Mouse (Mus musculus) brain, embryonic 14.5 days (tissue): ENCODE data around the gene Pdhb. TPM values are rescaled to one million over a fixed set of nuclear protein-coding genes. Genes with fewer than 3 reads are reported as not detected.

Experiments used
- DNase-seq: peaks from one replicate; pipeline ENCODE4 v3.0.0-alpha.2; 2011; ENCODE audit warnings: low read depth
- CTCF ChIP-seq: fragments of 200-500 bp; IDR thresholded peaks from 2 replicates; pipeline ENCODE4 v1.5.1; 2012; ENCODE audit warnings: inconsistent platforms, mild to moderate bottlenecking, moderate library complexity, borderline replicate concordance; ENCODE audit not compliant: insufficient read depth, insufficient read length; ENCODE audit errors: extremely low read depth
- POLR2A ChIP-seq: fragments of 200-500 bp; IDR thresholded peaks from 2 replicates; pipeline ENCODE4 v1.6.1; 2012; ENCODE audit warnings: mild to moderate bottlenecking, inconsistent platforms, borderline replicate concordance; ENCODE audit not compliant: poor library complexity, insufficient read depth, insufficient read length, severe bottlenecking; ENCODE audit errors: extremely low read depth
- polyA plus RNA-seq: library from polyadenylated mRNA; depleted of rRNA; stranded (reverse); fragments of >200 nt; gene quantifications from 2 replicates; pipeline ENCODE4 v1.2.3, GENCODE M21; 2012

The Pdhb gene
- polyA plus RNA-seq, 1 experiment = 158 TPM

DNA sequence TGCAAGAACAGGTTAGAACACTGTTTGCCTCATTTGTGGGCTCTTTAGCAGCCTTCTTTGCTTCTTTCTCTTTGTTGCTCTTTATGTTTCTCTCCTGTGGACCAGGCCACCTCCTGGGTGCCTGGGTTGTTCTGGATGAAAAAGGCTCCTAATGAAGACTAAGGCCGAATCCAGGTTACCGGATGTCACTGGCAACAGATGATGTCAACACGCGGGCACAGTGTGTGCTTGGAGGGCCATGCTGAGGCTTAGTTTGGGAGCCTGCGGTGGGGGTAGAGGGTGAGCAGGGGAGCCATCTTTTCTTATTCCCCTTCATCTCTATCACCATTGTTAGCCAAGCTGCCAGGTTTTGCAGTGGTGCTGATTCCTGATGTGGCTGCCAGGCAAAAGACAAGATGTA lies 34.7 kb upstream of the Pdhb start:
- DNase-seq = no peak
- TF ChIP-seq CTCF (no peak), POLR2A (no peak)

DNA sequence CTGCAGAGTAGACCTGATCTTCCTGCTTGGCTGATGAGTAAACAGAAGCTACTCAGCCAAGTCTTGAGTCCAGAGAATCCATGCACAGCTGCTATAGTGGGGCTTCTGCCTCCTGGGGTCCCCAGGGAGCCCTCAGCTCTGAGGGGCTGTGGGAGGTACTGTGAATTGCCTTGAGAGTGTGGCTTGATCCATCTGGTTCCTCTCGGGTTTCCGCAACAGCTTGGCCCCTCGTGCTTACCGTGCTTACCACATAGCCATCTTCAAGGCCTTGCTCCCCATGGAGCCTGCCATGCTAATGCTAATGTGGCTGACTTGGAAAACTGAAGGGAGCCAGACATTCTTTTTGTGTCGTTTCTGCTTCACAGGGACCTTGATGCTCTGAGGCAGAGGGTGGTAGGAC lies 34.3 kb upstream of the Pdhb start:
- no peak for TF ChIP-seq CTCF
- TF ChIP-seq POLR2A = no peak
- DNase-seq = peak; percentile 80

DNA sequence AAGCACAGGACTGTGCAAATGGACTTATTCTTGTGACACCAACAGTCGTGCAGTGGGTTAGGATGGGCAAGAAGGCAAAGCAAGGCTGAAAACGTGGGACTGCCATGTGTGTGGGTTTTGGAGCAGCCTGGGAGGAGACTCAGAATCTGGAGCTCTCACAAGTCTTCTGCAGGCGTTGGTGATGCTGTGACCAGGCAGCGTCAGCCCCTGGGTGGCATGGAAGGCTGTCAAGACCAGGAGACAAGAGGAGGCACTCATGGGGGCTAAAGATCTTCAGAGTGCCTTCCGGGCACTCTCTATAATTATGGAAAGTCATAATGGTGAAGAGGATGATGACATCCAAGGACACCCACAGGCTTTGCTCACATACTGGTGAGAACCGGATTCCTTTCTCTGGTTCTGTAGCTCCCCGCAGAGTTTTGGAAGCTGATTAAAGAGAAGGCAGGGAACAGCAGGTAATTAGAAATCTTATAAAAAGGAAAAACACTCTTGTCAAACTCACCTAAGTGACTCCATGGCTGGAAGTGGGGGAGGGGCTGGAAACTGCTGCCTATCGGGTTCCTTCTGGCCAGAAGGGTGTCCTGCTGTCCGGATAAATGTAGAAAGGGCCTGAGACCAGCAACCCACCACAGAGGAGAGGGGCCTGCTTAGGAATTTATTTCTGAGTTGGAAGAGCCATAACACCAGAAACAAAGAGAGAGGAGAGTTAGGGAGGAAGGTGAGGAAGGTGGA lies 33.5 kb upstream of the Pdhb start:
- no peak for DNase-seq
- no peak for TF ChIP-seq POLR2A
- no peak for TF ChIP-seq CTCF

DNA sequence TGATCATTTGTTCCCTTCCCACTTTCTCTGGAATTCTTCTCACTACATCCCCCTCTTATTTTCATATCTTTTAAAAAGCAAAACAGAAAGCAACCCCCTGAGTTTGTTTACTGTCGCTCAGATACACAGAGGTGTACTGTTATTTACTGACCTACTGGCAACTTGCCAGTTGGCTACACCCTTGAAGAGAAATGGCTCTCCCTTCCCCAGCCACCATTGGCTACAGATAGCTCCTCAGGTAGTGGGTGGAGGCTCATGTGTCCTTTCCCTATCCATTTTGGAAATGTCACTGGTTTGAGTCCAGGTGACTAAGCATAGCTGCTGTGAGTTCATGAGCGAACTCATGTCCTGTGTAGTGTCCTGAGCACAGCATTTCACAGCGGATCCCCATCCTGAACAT lies 28.9 kb upstream of the Pdhb start:
- TF ChIP-seq CTCF = no peak
- TF ChIP-seq POLR2A = no peak
- no peak for DNase-seq

DNA sequence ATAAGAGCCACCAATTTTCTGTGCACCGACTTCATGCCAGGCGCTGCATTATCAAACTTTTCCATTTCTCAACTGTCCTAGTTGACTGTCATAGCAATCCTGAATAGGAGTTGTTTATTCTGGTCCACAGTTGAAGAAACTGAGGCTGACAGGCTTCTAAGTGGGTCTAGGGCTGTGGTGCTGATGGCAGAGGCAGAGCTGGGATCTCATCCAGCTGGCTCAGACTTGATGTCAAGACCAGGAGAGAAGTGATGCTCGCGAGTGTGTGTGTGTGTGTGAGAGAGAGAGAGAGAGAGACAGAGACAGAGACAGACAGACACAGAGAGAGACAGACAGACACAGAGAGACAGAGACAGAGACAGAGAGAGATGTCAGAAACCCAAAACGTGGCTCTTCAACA lies 27.9 kb upstream of the Pdhb start:
- TF ChIP-seq CTCF (no peak), POLR2A (no peak)
- peak; percentile 74 for DNase-seq

DNA sequence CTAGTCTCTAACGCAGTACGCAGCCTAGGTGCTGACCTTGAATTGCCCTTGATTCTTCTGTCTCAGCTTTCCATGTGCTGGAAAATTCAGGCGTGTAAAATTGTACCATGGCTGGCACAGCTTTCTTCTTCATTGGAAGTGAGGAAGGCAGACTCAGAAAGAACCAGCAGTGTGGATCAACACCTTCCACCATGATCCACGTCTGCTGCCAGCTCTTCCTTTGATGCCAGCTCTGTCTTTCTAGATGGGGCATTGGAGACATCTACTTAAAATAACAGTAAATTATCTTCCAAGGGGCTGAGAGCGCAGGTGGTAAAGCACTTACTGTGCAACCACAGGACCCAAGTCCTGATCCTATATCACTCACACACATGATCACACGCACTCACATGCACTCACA lies 19.9 kb upstream of the Pdhb start:
- peak; percentile 46 for DNase-seq
- TF ChIP-seq POLR2A (no peak), CTCF (no peak)

DNA sequence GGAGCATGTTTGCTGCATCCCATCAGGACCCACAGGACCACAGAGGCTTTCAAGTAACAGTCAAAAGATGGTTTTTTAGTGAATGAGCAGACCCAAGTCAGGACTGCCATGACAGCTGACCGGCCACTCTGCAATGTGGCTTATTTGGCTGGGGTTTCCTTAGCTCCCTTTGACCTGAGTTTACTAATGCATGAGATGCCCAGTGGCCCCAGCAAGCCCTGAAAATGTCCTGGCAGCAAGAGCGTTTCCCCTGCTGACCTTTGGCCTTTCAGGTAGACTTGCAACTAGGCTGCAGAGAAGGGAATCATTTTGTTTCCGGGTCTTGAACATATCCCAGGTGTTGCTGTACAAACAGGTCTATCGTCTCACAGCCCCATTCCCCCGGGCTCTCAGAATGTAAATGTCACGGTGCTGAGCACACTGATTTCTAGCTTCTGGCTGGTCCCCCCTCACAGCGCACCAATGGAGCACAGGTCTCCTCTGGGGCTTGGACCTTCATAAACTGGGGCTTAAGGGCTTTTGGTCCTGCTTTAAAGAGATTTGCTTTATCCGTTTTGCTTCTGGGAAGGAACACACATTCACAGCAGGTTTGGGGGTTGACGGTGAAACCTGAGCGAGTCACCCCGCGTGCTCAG lies 18.6 kb upstream of the Pdhb start:
- no peak for DNase-seq
- TF ChIP-seq POLR2A = no peak

DNA sequence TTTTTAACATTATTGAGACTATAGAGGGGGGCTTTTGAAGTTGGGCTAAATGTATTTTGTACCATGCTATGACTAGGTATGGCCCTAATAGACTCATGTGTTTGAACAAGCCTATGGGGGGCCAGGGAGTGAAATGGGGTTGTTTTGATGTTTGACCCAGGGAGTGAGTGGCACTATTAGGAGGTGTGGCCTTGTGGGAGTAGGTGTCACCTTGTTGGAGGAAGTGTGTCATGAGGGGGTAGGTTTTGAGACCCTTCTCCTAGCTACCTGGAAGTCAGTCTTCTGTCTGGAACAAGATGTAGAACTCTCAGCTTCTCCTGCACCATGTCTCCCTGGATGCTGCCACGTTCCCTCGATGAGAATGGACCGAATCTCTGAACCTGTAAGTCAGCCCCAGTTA lies 17.7 kb upstream of the Pdhb start:
- no peak for TF ChIP-seq POLR2A
- no peak for TF ChIP-seq CTCF
- DNase-seq = no peak

DNA sequence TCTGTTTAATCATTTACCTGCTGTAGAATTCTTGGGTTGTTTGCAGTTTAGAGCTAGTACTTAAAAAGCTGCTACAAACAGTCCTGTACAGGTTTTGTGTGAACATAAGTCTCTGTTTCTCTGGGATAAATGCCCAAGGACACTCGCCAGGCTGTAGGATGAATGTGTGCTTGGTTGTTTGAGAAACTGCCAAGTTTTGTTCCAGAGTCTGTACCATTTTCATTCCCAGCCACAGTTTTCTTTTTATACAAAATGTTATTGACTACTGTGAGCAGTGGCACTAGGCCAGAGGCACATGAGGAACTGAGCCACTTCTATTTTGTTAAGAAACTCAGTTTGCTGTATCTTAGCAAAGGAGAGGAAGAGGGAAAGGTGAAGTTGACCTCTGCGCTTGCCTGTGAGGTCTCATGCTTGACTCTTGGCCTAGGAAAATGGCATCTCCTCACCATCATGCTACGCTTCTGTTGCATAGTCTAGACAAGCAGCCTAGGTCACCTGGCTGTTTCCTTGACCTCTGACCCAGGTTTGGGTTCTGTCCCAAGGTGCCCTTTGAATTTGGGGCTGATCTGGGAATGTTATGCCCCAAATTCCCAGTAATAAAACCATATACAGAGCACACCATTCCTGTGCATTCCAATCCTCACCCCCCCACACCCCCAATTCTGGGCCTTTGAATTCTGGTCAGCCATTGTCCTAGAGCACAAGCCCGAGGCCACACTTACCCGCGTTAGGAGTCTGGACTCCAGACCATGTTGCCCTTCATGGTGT lies 13.6 kb upstream of the Pdhb start:
- DNase-seq = peak; percentile 69

DNA sequence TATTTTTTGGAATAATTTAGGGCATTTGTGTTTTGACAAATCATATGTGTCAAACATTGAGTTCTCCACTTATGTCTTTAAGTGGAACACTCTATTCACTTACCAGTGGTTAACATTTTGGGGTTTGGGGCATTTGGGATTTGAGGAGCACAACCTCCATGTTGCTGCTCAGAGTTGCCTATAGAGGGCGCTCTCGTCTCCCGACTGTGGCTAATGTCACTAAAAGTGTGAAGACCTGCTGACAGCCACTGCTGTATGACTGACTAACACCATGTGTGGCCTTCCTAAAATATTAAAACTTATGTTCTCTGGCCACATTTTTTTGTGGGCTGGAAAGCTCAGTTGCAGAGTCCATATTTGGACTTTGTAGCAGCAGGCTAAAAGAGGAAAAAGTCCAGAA lies 10.5 kb upstream of the Pdhb start:
- TF ChIP-seq CTCF = peak; percentile 17; the same call in 1 of the 2 replicates
- no peak for TF ChIP-seq POLR2A
- DNase-seq = no peak

More for the DNA sequence above, 13.6 kb upstream of the Pdhb start:
- no peak for TF ChIP-seq POLR2A
- TF ChIP-seq CTCF = no peak

DNA sequence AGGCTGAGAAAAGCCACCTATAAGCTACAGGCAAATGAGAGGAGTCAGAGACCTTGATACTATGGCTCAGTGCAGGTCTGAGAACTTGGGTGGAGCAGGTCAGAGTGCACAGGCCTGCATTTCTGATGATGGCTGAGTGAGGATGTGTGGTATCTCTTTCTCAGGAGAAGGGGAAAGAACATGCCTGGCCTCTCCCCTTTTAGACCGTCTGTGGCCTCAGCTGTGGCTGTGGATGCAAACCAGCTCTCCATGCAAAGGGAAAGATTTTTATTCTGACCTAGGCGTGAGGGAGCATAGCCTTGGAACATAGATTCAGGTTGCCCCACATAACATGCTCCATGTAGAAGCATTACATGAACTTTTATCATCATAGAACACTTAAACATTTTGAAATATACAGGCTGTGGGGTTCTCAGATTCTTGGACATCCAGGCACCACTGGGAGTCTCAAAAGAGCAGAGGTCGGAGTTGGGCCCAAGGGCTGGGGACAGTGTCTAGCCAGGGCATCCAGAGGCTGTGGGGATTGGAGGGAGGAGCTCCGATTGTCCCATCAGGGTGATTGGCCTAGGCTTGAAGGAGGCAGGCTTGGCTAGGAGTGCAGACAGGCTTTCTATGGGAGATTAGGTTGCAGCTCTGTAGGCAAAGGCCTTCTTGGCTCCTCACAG lies 7.7 kb upstream of the Pdhb start:
- DNase-seq = no peak
- TF ChIP-seq POLR2A (no peak), CTCF (no peak)
